Mouse (Mus musculus) lung, adult 2 months (tissue): ENCODE results near the gene Sdhb. TPM values are rescaled to one million over a fixed set of nuclear protein-coding genes. Genes with fewer than 3 reads are reported as not detected.

ENCODE experiments used
- DNase-seq: peaks from one replicate; pipeline ENCODE4 v3.0.0; 2022
- H3K4me1 ChIP-seq: fragments of 200-500 bp; 2 replicates; pipeline ENCODE4 v1.6.1; 2011; ENCODE audit warnings: low read length; ENCODE audit not compliant: control insufficient read depth, insufficient read depth
- H3K4me3 ChIP-seq: fragments of 200-500 bp; replicated peaks from 2 replicates; pipeline ENCODE3; 2011; ENCODE audit warnings: low read depth, mild to moderate bottlenecking, control low read depth, low read length; ENCODE audit errors: extremely low read depth
- CTCF ChIP-seq: fragments of 200-500 bp; IDR thresholded peaks from 2 replicates; pipeline ENCODE4 v1.5.1; 2011; ENCODE audit warnings: mild to moderate bottlenecking, low read length, control low read depth; ENCODE audit not compliant: insufficient read depth
- POLR2A ChIP-seq: fragments of 200-500 bp; IDR thresholded peaks from 2 replicates; pipeline ENCODE4 v1.6.1; 2011; ENCODE audit warnings: low read depth, mild to moderate bottlenecking, control low read depth, low read length, borderline replicate concordance; ENCODE audit errors: extremely low read depth
- WGBS: fragments of 180-500 bp; shearing (Covaris S2); methylation state at CpG from one replicate; pipeline ENCODE4 v1.1.7; 2018; 5-methylcytosine and 5-hydroxymethylcytosine counted together
- polyA plus RNA-seq: library from polyadenylated mRNA; depleted of rRNA; stranded (reverse); fragments of >200 nt; gene quantifications from 2 replicates; pipeline ENCODE4 v1.2.3, GENCODE M21; 2012; rRNA removed

Sdhb gene
- polyA plus RNA-seq: 97.5 and 143 TPM in 2 replicates

- peak; percentile 60; the same call in 1 of the 2 replicates for TF ChIP-seq POLR2A
- TF ChIP-seq CTCF: no peak
- 1% methylated on average over 37 of the region's 37 CpGs for WGBS
- peak within 1 kb of the TSS; percentile 89 for H3K4me3 ChIP-seq
- H3K4me1 ChIP-seq: peaks cover 14% of the 10 kb centered on the region
- DNase-seq: peak; percentile 92
Observed at GRCm38 (mm10) chr4:140960781-140961466, at the start of gene Sdhb. Sdhb (plus strand) TSS chr4:140961203.

- no peak for DNase-seq
- H3K4me1 ChIP-seq: no peaks in the 10 kb centered on the region
- no peak overlapping the region for H3K4me3 ChIP-seq
- no peak for TF ChIP-seq CTCF
- TF ChIP-seq POLR2A: no peak
- 83% methylated on average over 9 of the region's 9 CpGs for WGBS
Observed at GRCm38 (mm10) chr4:140911416-140911815, 49.6 kb upstream of the Sdhb start.

DNA sequence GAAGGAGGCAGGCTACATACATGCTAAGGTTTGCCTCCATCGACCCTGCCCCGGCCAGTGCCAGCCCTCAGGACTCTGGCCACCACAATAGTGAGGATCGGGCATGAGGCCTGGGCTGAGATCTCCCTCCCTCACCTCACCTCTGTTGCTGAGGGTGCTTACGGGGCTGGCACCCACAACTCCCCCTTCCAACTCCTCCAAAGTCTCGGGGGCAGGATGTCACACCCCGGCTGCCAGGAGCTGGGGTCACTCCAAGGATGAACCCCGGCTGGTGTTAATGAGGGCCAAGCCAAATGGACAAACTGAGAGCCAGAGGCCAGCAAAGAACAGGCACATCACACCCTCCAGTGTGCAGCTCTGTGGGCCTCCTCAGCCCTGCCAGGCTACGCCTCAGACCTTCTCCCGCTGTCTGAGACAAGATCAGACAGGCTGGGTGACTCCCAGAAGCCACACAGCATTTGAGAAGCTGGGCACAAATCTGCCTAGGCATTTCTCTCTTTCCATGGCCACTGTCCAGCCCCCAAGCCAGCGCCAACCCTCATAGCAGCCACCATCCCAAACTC lies 48.7 kb upstream of the Sdhb start:
- DNase-seq: peak; percentile 1

DNA sequence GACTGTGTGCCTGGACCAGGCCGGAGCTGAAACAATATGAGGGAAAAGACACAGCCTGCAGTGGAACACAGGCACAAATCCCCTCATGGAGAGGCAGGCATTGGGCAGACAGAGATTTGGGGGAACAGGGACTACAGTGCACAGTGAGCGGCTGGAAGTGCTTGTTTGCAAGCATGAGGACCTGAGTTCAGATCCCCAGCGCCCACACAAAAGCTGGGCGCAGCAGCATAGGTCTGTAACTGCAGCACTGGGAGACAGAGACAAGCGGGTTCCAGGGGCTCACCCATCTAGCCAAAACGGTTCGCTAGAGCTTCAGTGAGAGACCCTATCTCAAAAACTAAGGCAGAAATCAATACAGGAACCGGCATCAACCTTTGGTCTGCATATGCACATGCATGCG lies 47.4 kb upstream of the Sdhb start:
- no peak for TF ChIP-seq CTCF
- TF ChIP-seq POLR2A: no peak
- Histone ChIP-seq H3K4me3 (no peak overlapping the region), H3K4me1 (no peaks in the 10 kb centered on the region)
- DNase-seq: peak; percentile 0
- WGBS: 91% methylated on average over 9 of the region's 9 CpGs

More for the DNA sequence above, 48.7 kb upstream of the Sdhb start:
- no peak overlapping the region for H3K4me3 ChIP-seq
- H3K4me1 ChIP-seq: no peaks in the 10 kb centered on the region
- TF ChIP-seq POLR2A (no peak), CTCF (no peak)
- WGBS: 71% methylated on average over 10 of the region's 10 CpGs

GRCm38 (mm10) chr4:140914731-140915131 lies 46.3 kb upstream of the Sdhb start:
- 53% methylated on average over 6 of the region's 6 CpGs for WGBS
- DNase-seq: no peak
- TF ChIP-seq POLR2A: no peak
- TF ChIP-seq CTCF: no peak
- H3K4me1 ChIP-seq: no peaks in the 10 kb centered on the region
- no peak overlapping the region for H3K4me3 ChIP-seq

- Histone ChIP-seq H3K4me3 (no peak overlapping the region), H3K4me1 (no peaks in the 10 kb centered on the region)
- DNase-seq: no peak
- TF ChIP-seq POLR2A: no peak
- TF ChIP-seq CTCF: no peak
- 61% methylated on average over 3 of the region's 3 CpGs for WGBS
Observed at GRCm38 (mm10) chr4:140915235-140915634, 45.8 kb upstream of the Sdhb start.

- no peak for DNase-seq
- TF ChIP-seq CTCF: no peak
- no peak for TF ChIP-seq POLR2A
- no peak overlapping the region for H3K4me3 ChIP-seq
- WGBS: 89% methylated on average over 5 of the region's 5 CpGs
- no peaks in the 10 kb centered on the region for H3K4me1 ChIP-seq
Observed at GRCm38 (mm10) chr4:140916296-140916695, 44.7 kb upstream of the Sdhb start.

GRCm38 (mm10) chr4:140917451-140917850 lies 43.6 kb upstream of the Sdhb start:
- Histone ChIP-seq H3K4me1 (no peaks in the 10 kb centered on the region), H3K4me3 (no peak overlapping the region)
- 90% methylated on average over 9 of the region's 9 CpGs for WGBS
- DNase-seq: peak; percentile 1
- TF ChIP-seq CTCF (no peak), POLR2A (no peak)

- no peak for DNase-seq
- TF ChIP-seq CTCF (no peak), POLR2A (no peak)
- Histone ChIP-seq H3K4me1 (no peaks in the 10 kb centered on the region), H3K4me3 (no peak overlapping the region)
- 39% methylated on average over 11 of the region's 11 CpGs for whole genome bisulfite sequencing
Observed at GRCm38 (mm10) chr4:140919974-140920836, 40.8 kb upstream of the Sdhb start.
